Mouse (Mus musculus) inflammation-experienced regulatory T-cells, adult 6 months (primary cell): Measurements from ENCODE around the gene Trpc1. TPM values are rescaled to one million over a fixed set of nuclear protein-coding genes. Genes with fewer than 3 reads are reported as not detected.

ENCODE experiments used
- ATAC-seq: one replicate; pipeline ENCODE4 v1.8.0; 2017
- polyA plus RNA-seq, 3 experiments: library from polyadenylated mRNA; unstranded; fragments of 100-300 nt; shearing (Covaris generic); gene quantifications; one replicate each; pipeline ENCODE4 v1.2.1; 2017

Trpc1 gene
- under 1 TPM; 0.34 to 0.60 (median 0.38) TPM for polyA plus RNA-seq

DNA sequence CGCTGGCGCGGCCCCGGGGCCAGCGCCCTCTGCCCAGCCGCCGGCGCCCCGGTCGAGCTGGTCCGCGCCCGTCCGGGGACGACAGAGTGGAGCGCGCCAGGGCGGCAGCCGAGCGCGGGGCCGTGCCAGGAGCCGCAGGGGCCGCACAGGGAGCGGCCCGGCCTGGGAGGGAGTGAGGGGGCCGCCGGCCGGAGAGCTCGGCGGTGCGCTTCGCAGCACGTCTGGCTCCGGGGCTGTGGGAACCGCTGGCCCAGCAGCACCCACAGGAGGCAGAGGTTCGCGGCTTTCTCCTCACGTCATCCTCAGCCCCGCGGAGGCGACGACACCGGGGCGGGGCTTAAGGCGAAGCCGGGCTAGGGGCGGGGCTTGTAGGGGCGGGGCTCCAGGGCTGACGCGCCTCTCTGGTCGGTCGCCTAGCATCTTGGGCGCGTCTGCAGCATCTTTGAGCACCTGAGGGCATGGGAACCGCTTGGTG is at the start of gene Trpc1:
TSS of gene Trpc1 (minus strand) at position 339 of the 475 bp plus-strand sequence.
- ATAC-seq = peak; percentile 93

DNA sequence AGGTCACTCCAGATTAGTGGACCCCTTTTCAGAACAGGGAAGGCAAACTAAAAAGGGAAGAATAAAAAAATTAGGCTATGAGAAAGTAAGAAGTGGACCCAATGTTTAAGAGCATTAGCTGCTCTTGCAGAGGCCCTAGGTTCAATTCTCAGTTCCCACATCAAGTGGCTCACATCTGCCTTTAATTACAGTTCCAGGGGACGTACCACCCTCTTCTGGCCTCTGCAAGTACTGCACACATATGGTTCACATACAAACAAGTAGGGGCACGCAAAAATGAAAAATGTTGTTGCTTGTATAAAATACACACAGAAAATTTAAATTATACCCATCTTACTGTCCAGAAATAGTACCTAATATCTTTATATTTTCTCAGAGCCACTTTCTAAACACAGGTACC is 46.1 kb upstream of the Trpc1 start:
- ATAC-seq = no peak

- no peak for ATAC-seq
These were observed 45.7 kb upstream of the Trpc1 start for GRCm38 (mm10) chr9:95795844-95796243.

- ATAC-seq = no peak
These were observed 45.1 kb upstream of the Trpc1 start for GRCm38 (mm10) chr9:95795077-95795784.

DNA sequence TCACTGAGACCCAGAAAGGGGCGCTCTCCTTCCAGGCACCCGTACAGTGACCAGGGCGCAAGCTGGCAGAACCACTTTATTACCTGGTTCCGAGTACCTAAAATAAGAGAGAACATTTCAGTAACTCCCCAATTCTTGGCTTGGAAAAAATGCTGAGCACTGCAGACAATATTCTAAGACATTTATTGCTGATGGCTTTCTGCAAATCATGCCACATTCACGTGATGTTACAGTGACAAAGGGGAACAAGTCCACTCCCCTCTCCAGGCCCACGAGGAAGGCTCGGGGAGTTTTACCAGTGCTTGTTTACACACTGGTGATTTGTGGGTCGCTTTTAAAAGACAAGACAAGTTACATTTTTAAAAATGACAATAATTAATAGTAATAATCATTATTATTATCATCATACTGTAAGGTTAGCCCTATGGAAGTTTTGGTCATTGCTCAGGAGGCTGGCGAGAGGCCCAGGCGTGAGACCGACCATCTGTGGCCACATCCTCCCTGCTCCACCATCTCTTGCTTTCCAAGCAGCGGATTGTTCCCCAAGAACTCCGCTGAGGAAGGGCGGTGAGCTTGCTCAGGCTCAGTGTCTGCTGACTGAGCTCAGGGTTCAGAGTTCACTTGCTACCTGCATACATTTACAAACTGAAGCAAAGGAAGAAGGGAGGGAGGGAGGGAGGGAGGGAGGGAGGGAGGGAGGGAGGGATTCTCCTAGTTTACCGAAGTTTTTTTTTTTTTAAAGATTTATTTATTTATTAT is 44.0 kb upstream of the Trpc1 start:
- no peak for ATAC-seq

GRCm38 (mm10) chr9:95784888-95785511 is 34.8 kb upstream of the Trpc1 start:
- ATAC-seq = no peak

- no peak for ATAC-seq
These were observed 33.6 kb upstream of the Trpc1 start for GRCm38 (mm10) chr9:95783646-95784293.

DNA sequence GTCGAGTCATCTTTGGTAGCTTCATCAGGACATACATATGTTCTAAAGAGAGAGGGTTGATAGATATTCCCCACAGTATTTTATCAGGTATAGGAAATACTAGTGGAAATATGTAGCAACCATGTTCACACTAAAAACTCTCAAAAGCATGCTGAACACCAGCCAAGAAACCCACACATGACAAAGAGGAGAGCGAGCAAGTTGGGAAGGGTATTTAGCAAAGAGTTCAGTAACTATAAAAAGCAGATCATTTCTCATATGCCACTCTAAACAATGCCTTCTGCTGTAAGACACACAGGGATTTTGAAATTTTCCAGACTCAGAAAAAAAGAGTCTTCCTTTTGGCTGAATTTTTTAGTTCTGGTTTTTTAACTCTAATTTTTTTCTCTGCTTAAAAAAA is 21.5 kb upstream of the Trpc1 start:
- ATAC-seq = no peak

GRCm38 (mm10) chr9:95763218-95763617 is 13.0 kb upstream of the Trpc1 start:
- ATAC-seq = no peak

DNA sequence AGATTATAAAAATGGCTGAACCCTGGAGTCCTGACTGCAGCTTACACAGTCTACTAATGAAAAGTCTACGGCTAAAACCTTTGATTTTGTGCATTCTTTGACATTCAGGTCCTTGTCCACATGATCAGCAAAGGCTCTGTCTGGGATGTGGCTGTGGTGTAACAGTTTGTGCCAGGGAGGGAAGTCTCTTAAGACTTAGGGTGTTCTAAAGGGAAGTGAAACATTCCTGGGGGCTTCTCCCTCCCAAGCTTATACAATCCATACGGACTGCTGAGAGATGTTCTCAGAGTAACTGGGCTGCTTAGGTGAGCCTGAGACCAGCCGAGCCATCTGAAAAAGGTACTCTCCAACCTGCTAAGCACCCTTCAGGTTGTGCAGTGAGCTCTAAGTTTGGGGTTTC is 12.1 kb upstream of the Trpc1 start:
- ATAC-seq = no peak

DNA sequence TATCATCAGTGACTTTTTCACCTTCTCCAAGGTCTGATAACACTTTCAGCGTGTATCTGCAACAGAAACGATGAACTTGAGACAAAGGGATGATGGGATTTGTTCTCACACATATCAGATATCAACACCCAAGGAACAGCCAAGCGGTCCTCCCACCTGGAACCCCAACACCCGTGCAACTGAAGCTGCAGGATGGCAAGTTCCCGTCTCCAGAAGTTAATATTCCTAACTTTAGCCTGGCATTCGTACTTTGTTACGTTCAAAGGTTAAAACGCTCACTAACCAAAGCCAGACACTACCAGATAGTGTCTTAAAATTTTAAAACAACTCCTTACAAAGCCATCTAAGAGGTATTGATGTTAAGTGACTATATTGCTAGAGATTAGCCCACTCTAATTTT is 11.2 kb upstream of the Trpc1 start:
- no peak for ATAC-seq

GRCm38 (mm10) chr9:95750746-95751145 is 571 bp upstream of the Trpc1 start:
- no peak for ATAC-seq

DNA sequence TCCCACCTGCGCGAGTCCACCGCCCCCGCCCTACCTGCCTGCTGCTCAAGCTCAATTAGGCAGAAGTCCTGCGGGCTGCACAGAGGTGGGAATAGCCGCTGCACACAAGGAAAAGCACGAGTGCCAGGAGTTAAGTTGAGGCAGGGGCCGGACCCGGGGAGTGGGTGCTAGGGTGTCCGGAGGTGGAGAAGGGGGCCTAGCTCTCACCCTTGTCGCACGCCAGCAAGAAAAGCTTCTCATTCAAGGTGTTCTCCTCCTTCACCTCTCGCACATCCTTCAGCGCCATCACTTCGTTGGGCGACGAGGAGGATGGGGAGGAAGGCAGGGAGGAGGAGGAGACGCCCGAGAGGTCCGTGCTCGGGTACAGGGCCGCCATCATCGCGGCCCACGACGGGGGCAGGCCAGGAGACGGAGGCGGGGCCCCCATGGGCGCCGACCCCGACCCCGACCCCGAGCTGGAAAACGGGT is 680 bp downstream of the Trpc1 start:
- peak; percentile 12 for ATAC-seq

DNA sequence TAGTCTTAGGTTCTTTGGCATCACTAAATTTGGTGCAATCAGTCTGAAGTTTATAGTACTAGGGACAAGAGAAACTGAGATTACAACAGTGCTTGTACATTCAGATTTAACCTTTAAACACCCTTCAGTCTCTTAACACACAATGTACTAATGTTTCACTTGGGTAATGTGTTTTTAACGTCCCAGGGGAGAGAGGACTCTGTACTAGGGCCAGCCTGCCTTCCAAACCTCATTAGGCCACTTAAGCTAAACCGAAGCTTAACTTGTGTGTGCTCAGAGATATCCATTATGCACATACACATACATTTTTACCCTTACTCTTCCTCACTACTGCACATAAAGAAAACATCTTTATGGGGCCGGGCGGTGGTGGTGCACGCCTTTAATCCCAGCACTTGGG is 2.9 kb downstream of the Trpc1 start:
- no peak for ATAC-seq

GRCm38 (mm10) chr9:95744845-95745613 is 5.1 kb downstream of the Trpc1 start:
- no peak for ATAC-seq

DNA sequence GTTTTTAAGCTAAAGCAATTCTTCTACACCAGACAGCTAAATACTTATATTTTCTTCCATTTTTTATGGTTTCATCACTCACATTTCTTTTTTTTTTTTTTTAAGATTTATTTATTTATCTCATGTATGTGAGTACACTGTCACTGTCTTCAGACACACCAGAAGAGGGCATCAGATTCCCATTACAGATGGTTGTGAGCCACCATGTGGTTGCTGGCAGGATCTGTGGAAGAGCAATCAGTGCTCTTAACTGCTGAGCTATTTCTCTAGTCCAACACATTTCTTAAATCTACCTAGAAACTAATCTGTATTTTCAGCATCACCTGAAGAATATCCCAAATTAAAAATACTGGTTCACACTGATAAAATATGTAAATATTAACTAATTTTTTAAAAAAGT is 13.9 kb downstream of the Trpc1 start:
- no peak for ATAC-seq

DNA sequence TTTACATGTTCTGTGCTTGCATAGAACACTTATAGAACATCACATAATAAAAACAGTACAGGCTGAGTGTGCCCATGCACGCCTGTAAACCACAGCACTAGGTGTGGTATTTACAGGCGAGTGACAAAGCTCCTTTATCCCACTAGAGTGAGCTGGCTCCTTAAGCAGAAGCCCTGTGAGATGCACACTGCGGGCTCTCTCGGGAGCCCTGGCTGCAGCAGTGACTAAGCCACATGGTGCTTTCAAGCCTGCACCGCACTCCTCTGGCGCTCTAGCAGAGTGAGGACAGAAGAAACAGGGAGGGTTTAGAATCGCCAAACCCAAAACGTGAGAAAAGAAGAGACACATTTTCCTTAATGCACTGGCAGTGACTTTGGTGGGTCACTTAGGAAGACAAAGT is 37.6 kb downstream of the Trpc1 start:
- ATAC-seq = no peak

- ATAC-seq = no peak
These were observed 41.2 kb downstream of the Trpc1 start for GRCm38 (mm10) chr9:95708943-95709342.

DNA sequence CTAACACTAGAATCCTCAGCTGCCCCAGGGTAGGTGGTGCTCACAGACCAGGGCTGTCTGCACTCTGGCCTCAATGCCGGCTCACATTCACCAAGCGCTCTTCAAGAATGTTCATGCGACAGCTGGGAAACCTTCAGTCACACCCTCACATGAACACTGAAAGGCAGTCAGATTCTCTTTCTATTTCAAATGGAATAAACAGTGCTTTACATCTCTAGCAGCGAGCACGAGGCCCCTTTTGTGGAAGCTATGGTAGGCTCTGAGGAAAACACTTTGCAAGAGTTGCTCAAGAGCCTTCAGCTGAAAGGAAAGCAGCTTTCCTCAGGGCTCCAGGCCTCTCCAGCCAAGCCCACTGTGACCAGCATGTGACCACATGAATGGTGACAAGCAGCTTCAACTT is 44.8 kb downstream of the Trpc1 start:
- no peak for ATAC-seq

DNA sequence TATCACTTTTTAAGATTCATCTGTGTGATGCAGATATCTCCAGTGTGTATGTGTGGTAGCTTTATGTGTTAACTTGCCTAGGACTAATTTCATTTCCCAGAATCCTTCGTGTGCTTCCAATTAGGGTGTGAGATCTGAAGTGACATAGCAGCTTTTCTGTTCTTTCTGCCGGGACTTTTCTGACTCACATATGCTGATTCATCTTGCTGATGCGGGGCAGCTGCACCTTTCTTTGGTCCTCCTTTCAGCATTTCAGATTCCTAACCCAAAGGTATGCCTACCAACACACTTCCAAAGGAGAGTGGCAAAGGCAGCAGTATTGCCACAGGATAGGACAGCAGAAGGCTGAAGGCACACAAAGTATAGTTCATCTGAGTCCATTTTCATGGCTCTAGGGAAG is 46.1 kb downstream of the Trpc1 start:
- no peak for ATAC-seq

GRCm38 (mm10) chr9:95699273-95699672 is 50.9 kb downstream of the Trpc1 start:
- no peak for ATAC-seq

DNA sequence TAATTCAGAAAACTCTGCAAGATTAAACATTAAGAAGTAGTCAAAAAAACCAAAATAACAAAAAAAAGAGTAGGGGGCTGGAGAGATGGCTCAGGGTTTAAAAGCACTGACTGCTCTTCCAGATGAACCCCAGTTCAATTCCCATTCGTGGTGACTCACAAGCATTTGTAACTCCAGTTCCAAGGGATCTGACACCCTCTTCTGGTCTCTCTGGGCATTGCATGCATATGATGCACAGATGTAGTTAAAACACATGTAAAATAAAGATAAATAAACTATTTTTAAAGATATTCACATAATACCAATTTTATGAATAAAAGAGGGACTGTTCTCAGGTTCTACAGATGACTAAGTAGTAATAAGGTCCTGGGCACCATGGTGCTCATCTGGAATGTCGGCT is 52.4 kb downstream of the Trpc1 start:
- ATAC-seq = no peak
